Mouse (Mus musculus): Measurements from ENCODE around the gene Hilpda. TPM values are rescaled to one million over a fixed set of nuclear protein-coding genes. Genes with fewer than 3 reads are reported as not detected.

Hilpda gene
- polyA plus RNA-seq, 1 experiment = 7.4 TPM

DNA sequence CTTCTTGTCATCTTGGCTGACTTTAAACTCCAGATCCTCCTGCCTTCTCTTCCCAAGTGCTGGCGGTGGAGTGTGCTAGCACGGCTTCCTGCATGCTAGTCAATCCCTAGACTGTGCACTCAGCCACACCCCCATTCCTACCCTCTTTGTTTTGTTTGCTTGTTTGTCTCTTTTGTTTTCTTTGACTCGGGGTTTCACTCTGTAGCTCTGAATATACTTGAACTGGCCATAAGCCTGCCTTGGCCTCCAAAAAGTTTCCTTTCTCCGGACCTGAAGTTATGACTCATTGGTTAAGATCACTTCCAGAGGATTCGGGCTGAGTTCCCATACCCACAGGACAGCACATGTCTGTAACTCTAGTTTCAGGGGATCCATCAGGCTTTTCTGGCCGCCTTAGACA is 16.4 kb downstream of the Hilpda start:
- WGBS = 75% methylated on average over 6 of the region's 6 CpGs
- H3K27ac ChIP-seq (ENCODE audit: insufficient read depth, low read depth, low read length) = no peak overlapping the region
- H3K27me3 ChIP-seq (replicated peaks; ENCODE audit: control insufficient read depth, insufficient read depth, low read length) = no peaks in the 10 kb centered on the region
- no peak for DNase-seq
- no peak overlapping the region for H3K4me3 ChIP-seq (ENCODE audit: insufficient read depth, low read depth, low read length)
- TF ChIP-seq POLR2A (IDR thresholded peaks at IDR 0.05; ENCODE audit: low read depth, low read length) = no peak
- TF ChIP-seq CTCF (conservative IDR thresholded peaks at IDR 0.05; ENCODE audit: insufficient read depth, insufficient read length, low read depth, low read length) = no peak
- H3K36me3 ChIP-seq (ENCODE audit: control insufficient read depth, insufficient read depth, low read length) = no peaks in the 10 kb centered on the region
- H3K4me1 ChIP-seq (ENCODE audit: control insufficient read depth, insufficient read depth, low read length) = no peaks in the 10 kb centered on the region

- Histone ChIP-seq H3K27ac (ENCODE audit: insufficient read depth, low read depth, low read length) (no peak overlapping the region), H3K4me1 (ENCODE audit: control insufficient read depth, insufficient read depth, low read length) (no peaks in the 10 kb centered on the region), H3K27me3 (replicated peaks; ENCODE audit: control insufficient read depth, insufficient read depth, low read length) (no peaks in the 10 kb centered on the region), H3K4me3 (ENCODE audit: insufficient read depth, low read depth, low read length) (no peak overlapping the region), H3K36me3 (ENCODE audit: control insufficient read depth, insufficient read depth, low read length) (no peaks in the 10 kb centered on the region)
- TF ChIP-seq POLR2A (IDR thresholded peaks at IDR 0.05; ENCODE audit: low read depth, low read length) (no peak), CTCF (conservative IDR thresholded peaks at IDR 0.05; ENCODE audit: insufficient read depth, insufficient read length, low read depth, low read length) (no peak)
- DNase-seq = no peak
- WGBS = 67% methylated on average over 2 of the region's 2 CpGs
Observed at GRCm38 (mm10) chr6:29299112-29299511, 26.8 kb downstream of the Hilpda start.

- Histone ChIP-seq H3K36me3 (ENCODE audit: control insufficient read depth, insufficient read depth, low read length) (no peaks in the 10 kb centered on the region), H3K27me3 (replicated peaks; ENCODE audit: control insufficient read depth, insufficient read depth, low read length) (no peaks in the 10 kb centered on the region), H3K4me3 (ENCODE audit: insufficient read depth, low read depth, low read length) (no peak overlapping the region), H3K27ac (ENCODE audit: insufficient read depth, low read depth, low read length) (no peak overlapping the region), H3K4me1 (ENCODE audit: control insufficient read depth, insufficient read depth, low read length) (no peaks in the 10 kb centered on the region)
- TF ChIP-seq POLR2A (IDR thresholded peaks at IDR 0.05; ENCODE audit: low read depth, low read length) = no peak
- DNase-seq = no peak
Observed at GRCm38 (mm10) chr6:29303251-29303650, 31.0 kb downstream of the Hilpda start.

GRCm38 (mm10) chr6:29303726-29304125 is 31.4 kb downstream of the Hilpda start:
- Histone ChIP-seq H3K4me3 (ENCODE audit: insufficient read depth, low read depth, low read length) (no peak overlapping the region), H3K27me3 (replicated peaks; ENCODE audit: control insufficient read depth, insufficient read depth, low read length) (no peaks in the 10 kb centered on the region), H3K36me3 (ENCODE audit: control insufficient read depth, insufficient read depth, low read length) (no peaks in the 10 kb centered on the region), H3K27ac (ENCODE audit: insufficient read depth, low read depth, low read length) (no peak overlapping the region), H3K4me1 (ENCODE audit: control insufficient read depth, insufficient read depth, low read length) (no peaks in the 10 kb centered on the region)
- DNase-seq = no peak
- TF ChIP-seq POLR2A (IDR thresholded peaks at IDR 0.05; ENCODE audit: low read depth, low read length) = no peak
- TF ChIP-seq CTCF (conservative IDR thresholded peaks at IDR 0.05; ENCODE audit: insufficient read depth, insufficient read length, low read depth, low read length) = no peak
- 29% methylated on average over 5 of the region's 5 CpGs for WGBS

GRCm38 (mm10) chr6:29305462-29305861 is 33.2 kb downstream of the Hilpda start:
- Histone ChIP-seq H3K4me1 (ENCODE audit: control insufficient read depth, insufficient read depth, low read length) (no peaks in the 10 kb centered on the region), H3K27me3 (replicated peaks; ENCODE audit: control insufficient read depth, insufficient read depth, low read length) (no peaks in the 10 kb centered on the region), H3K4me3 (ENCODE audit: insufficient read depth, low read depth, low read length) (no peak overlapping the region), H3K27ac (ENCODE audit: insufficient read depth, low read depth, low read length) (no peak overlapping the region), H3K36me3 (ENCODE audit: control insufficient read depth, insufficient read depth, low read length) (no peaks in the 10 kb centered on the region)
- TF ChIP-seq CTCF (conservative IDR thresholded peaks at IDR 0.05; ENCODE audit: insufficient read depth, insufficient read length, low read depth, low read length) (no peak), POLR2A (IDR thresholded peaks at IDR 0.05; ENCODE audit: low read depth, low read length) (no peak)
- 94% methylated on average over 4 of the region's 4 CpGs for WGBS
- no peak for DNase-seq

- Histone ChIP-seq H3K27ac (ENCODE audit: insufficient read depth, low read depth, low read length) (no peak overlapping the region), H3K4me1 (ENCODE audit: control insufficient read depth, insufficient read depth, low read length) (no peaks in the 10 kb centered on the region), H3K27me3 (replicated peaks; ENCODE audit: control insufficient read depth, insufficient read depth, low read length) (no peaks in the 10 kb centered on the region), H3K36me3 (ENCODE audit: control insufficient read depth, insufficient read depth, low read length) (no peaks in the 10 kb centered on the region), H3K4me3 (ENCODE audit: insufficient read depth, low read depth, low read length) (no peak overlapping the region)
- no peak for DNase-seq
- TF ChIP-seq POLR2A (IDR thresholded peaks at IDR 0.05; ENCODE audit: low read depth, low read length) (no peak), CTCF (conservative IDR thresholded peaks at IDR 0.05; ENCODE audit: insufficient read depth, insufficient read length, low read depth, low read length) (no peak)
- WGBS = 91% methylated on average over 16 of the region's 16 CpGs
Observed at GRCm38 (mm10) chr6:29308846-29309605, 36.7 kb downstream of the Hilpda start.

DNA sequence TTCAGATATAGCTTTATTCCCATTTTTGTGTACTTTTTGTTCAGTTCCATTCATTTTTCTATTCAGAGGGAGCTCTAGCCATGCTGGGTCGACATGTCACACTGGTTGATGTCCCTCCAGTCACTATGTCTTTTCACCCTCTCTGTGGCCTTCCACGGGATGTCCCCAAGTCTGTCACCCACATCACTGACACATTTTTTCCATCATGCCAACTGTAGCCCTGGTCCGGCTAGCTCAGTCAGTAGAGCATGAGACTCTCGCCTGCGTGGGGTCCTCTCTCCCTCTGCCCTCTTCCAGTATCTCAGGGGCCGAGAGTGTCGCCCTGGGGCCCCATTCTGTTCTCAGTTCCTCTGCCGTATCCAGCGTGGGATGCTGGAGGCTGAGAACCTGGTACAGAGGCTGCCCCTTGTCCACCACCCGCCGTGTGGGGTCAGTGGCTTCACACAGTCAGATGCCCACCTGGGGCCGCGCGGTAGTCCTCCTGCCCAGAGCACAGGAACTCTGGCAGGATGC is 41.5 kb downstream of the Hilpda start:
- no peaks in the 10 kb centered on the region for H3K36me3 ChIP-seq (ENCODE audit: control insufficient read depth, insufficient read depth, low read length)
- 74% methylated on average over 14 of the region's 14 CpGs for WGBS
- DNase-seq = no peak
- no peaks in the 10 kb centered on the region for H3K4me1 ChIP-seq (ENCODE audit: control insufficient read depth, insufficient read depth, low read length)
- H3K4me3 ChIP-seq (ENCODE audit: insufficient read depth, low read depth, low read length) = no peak overlapping the region
- H3K27me3 ChIP-seq (replicated peaks; ENCODE audit: control insufficient read depth, insufficient read depth, low read length) = no peaks in the 10 kb centered on the region
- H3K27ac ChIP-seq (ENCODE audit: insufficient read depth, low read depth, low read length) = no peak overlapping the region
- no peak for TF ChIP-seq CTCF (conservative IDR thresholded peaks at IDR 0.05; ENCODE audit: insufficient read depth, insufficient read length, low read depth, low read length)
- TF ChIP-seq POLR2A (IDR thresholded peaks at IDR 0.05; ENCODE audit: low read depth, low read length) = no peak
